Mouse (Mus musculus) neural tube, embryonic 15.5 days (tissue): ENCODE measurements at regions not wholly inside any gene's neighbourhood (a gene's known extent, or its start where the extent isn't known, plus 50 kb on each side); places are given as distances from the start of the nearest gene placed in this dataset.

Source experiments
- ATAC-seq: fragments of 200-750 bp; cut with Nextera tagmentation; 2 replicates; pipeline ENCODE4 v1.8.0; 2017; ENCODE audit warnings: mild to moderate bottlenecking, moderate TSS enrichment, moderate library complexity; ENCODE audit not compliant: low FRiP score
- H3K27ac ChIP-seq: fragments of 300-500 bp; sonication (generic); replicated peaks from 2 replicates; pipeline ENCODE4 v1.5.1; 2015; ENCODE audit warnings: mild to moderate bottlenecking, inconsistent platforms
- H3K27me3 ChIP-seq: fragments of 300-500 bp; sonication (generic); replicated peaks from 2 replicates; pipeline ENCODE4 v1.6.1; 2015; ENCODE audit warnings: inconsistent platforms
- H3K36me3 ChIP-seq: fragments of 300-500 bp; sonication (generic); 2 replicates; pipeline ENCODE4 v1.6.1; 2015; ENCODE audit warnings: inconsistent platforms
- H3K4me1 ChIP-seq: fragments of 300-500 bp; sonication (generic); 2 replicates; pipeline ENCODE4 v1.6.1; 2015; ENCODE audit warnings: inconsistent platforms
- H3K4me2 ChIP-seq: fragments of 300-500 bp; sonication (generic); 2 replicates; pipeline ENCODE4 v1.6.1; 2015; ENCODE audit warnings: inconsistent platforms, mild to moderate bottlenecking, moderate library complexity
- H3K4me3 ChIP-seq: fragments of 300-500 bp; sonication (generic); replicated peaks from 2 replicates; pipeline ENCODE4 v1.5.1; 2015; ENCODE audit warnings: mild to moderate bottlenecking, inconsistent platforms
- H3K9ac ChIP-seq: fragments of 300-500 bp; sonication (generic); replicated peaks from 2 replicates; pipeline ENCODE4 v1.6.1; 2015; ENCODE audit warnings: mild to moderate bottlenecking, inconsistent platforms
- H3K9me3 ChIP-seq: fragments of 300-500 bp; sonication (generic); replicated peaks from 2 replicates; pipeline ENCODE4 v1.6.1; 2016; ENCODE audit warnings: inconsistent platforms
- WGBS: fragments of 180-500 bp; shearing (Covaris S2); methylation state at CpG from one replicate; pipeline ENCODE4 v1.1.7; 2015; ENCODE audit warnings: mixed read lengths; 5-methylcytosine and 5-hydroxymethylcytosine counted together

- H3K4me1 ChIP-seq: no peaks in the 10 kb centered on the region
- H3K4me3 ChIP-seq: no peak overlapping the region
- ATAC-seq: no peak
- no peaks in the 10 kb centered on the region for H3K36me3 ChIP-seq
- H3K9me3 ChIP-seq: no peaks in the 10 kb centered on the region
- 87% methylated on average over 4 of the region's 4 CpGs for WGBS
- H3K4me2 ChIP-seq: no peak overlapping the region
- H3K9ac ChIP-seq: no peak overlapping the region
- H3K27ac ChIP-seq: no peak overlapping the region
- H3K27me3 ChIP-seq: no peaks in the 10 kb centered on the region
Measured at GRCm38 (mm10) chr13:115162689-115163413, 61.1 kb upstream of the Itga1 start.

DNA sequence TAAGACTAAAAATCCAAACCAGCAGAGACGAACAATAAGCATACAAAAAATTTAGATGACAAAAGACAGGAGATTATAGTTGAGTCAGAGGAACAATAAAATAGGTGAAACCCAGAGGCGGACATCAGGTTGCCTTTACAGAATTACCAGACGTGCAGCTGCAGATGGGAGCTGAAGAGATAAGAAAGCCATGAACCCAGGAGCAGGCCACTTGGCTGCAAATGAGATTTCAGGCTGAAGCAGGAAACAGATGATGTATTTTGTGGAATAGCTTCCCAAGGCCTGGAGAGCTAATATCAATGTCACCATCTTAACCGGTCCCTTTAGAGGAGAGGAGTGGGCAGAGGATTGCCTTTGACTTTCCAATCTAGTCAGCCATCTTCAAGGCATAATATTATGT is 57.6 kb upstream of the Itga1 start:
- Histone ChIP-seq H3K4me1 (no peaks in the 10 kb centered on the region), H3K9me3 (no peaks in the 10 kb centered on the region), H3K27ac (no peak overlapping the region), H3K36me3 (no peaks in the 10 kb centered on the region), H3K4me2 (no peak overlapping the region), H3K4me3 (no peak overlapping the region), H3K27me3 (no peaks in the 10 kb centered on the region), H3K9ac (no peak overlapping the region)
- no peak for ATAC-seq
- WGBS: 85% methylated on average over 4 of the region's 4 CpGs
